Mouse (Mus musculus) cortical plate, adult 2 months (tissue): ENCODE measurements around the gene Dnajc8.

ENCODE experiments used
- CTCF ChIP-seq: fragments of 200-500 bp; IDR thresholded peaks from 2 replicates; pipeline ENCODE4 v1.5.1; 2011; ENCODE audit warnings: mild to moderate bottlenecking, control low read depth, low read length; ENCODE audit not compliant: insufficient read depth; ENCODE audit errors: extremely low read depth
- POLR2A ChIP-seq: fragments of 200-500 bp; IDR thresholded peaks from 2 replicates; pipeline ENCODE4 v1.6.1; 2011; ENCODE audit warnings: mild to moderate bottlenecking, low read length, control low read depth; ENCODE audit not compliant: insufficient read depth; ENCODE audit errors: extremely low read depth

- TF ChIP-seq POLR2A (no peak), CTCF (no peak)
Observed at GRCm38 (mm10) chr4:132574809-132575347, 39.5 kb downstream of the Dnajc8 start.
